Mouse (Mus musculus): Measurements from ENCODE around the gene Rnf217. TPM values are rescaled to one million over a fixed set of nuclear protein-coding genes. Genes with fewer than 3 reads are reported as not detected.

The Rnf217 gene
- polyA plus RNA-seq, 1 experiment = 0.50 TPM

DNA sequence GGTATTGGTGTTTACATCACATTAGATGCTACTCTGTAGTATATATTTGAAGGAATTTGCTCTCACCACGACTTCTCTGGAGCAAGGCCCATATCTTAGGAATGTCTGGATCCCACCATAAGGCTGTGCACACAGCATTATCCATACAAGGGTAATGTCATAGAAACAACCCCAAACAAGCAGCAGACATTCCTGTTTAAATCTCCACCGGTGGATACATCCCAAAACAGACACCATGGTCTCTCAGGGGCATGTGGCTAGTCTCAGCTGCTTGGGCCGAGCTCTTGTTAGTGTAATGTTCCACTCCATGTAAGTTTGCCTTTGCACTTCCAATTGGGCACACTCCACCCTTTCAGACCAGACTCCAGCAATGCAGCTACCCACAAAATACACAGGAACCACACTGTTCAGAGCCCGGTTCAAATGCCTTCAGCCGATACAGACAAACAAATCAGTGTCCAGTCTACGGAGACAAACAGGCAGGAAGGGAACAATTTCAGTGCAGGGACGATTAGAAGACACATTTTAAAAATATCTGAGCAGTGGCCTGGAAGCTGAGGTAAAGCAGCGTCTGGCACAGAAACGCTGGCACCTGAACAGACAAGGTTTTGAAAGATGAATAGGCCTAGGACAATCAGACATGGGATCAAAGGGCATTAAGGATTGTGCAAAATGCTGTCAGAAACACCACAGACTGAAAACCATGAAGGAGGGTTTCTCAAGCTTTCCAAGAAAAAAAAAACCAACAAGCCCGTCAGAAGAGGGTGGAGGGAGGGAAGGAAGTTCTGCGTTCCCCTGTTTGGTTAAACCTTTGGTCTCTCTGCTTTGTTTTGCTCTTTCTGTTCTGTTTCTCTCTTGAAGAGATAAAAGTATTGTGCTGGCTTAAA lies 1.8 kb downstream of the Rnf217 start:
- TF ChIP-seq POLR2A (IDR thresholded peaks at IDR 0.05; ENCODE audit: borderline replicate concordance, control insufficient read depth, low read depth, low read length) (no peak), CTCF (IDR thresholded peaks at IDR 0.05; ENCODE audit: control insufficient read depth, insufficient read depth, low read length) (no peak)
- no peaks in the 10 kb centered on the region; the same call in 1 of the 2 replicates for H3K4me1 ChIP-seq (ENCODE audit: control insufficient read depth, insufficient read depth, low read length)
- WGBS = 24% methylated on average over 11 of the region's 11 CpGs
- no peak overlapping the region for H3K4me3 ChIP-seq (replicated peaks; ENCODE audit: control insufficient read depth, low read depth, low read length)
- H3K27ac ChIP-seq (ENCODE audit: control insufficient read depth, insufficient read depth, low read depth, low read length, poor library complexity) = no peak overlapping the region

DNA sequence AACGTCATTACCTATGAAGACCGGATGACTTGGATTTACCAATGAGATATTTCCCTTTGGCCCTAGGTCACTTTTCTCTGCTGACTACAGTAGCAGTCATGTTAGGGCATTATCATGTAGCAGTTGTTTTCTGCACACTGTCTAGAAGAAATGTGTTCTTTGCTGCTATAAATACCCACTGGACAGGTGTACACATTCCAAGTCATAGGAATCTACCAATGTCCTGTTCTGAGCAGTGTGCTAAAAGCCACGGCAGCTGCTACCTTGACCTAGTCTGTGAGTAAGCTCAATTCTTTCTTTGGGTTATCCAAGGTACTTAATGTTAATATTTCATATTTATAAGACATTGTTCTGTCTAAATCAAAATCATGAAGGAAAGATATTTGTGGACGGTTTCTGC lies 5.1 kb downstream of the Rnf217 start:
- H3K4me1 ChIP-seq (ENCODE audit: control insufficient read depth, insufficient read depth, low read length) = no peaks in the 10 kb centered on the region; the same call in 1 of the 2 replicates
- no peak overlapping the region for H3K27ac ChIP-seq (ENCODE audit: control insufficient read depth, insufficient read depth, low read depth, low read length, poor library complexity)
- WGBS = 87% methylated on average over 4 of the region's 4 CpGs
- H3K4me3 ChIP-seq (replicated peaks; ENCODE audit: control insufficient read depth, low read depth, low read length) = no peak overlapping the region
- TF ChIP-seq CTCF (IDR thresholded peaks at IDR 0.05; ENCODE audit: control insufficient read depth, insufficient read depth, low read length) (no peak), POLR2A (IDR thresholded peaks at IDR 0.05; ENCODE audit: borderline replicate concordance, control insufficient read depth, low read depth, low read length) (no peak)

DNA sequence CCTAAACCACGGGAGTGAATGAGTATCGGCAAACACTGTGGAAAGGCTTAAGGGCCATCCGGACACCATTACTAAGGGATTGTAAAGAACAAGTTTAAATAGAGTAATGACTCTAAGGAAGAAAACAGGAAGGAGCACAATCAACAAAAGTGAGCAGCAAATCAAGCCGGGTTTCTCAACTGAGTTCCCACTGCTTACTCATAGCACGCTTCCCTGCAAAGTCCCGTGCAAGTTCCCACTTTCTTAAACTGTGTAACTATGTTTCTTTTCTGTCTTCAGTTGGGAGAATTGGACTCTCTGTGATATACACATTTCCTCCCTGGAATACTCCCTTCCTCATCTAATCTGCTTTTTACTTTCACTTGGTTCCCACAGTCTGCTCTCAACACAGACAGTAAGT lies 8.9 kb downstream of the Rnf217 start:
- H3K4me3 ChIP-seq (replicated peaks; ENCODE audit: control insufficient read depth, low read depth, low read length) = no peak overlapping the region
- H3K4me1 ChIP-seq (ENCODE audit: control insufficient read depth, insufficient read depth, low read length) = no peaks in the 10 kb centered on the region
- WGBS = 62% methylated on average over 6 of the region's 6 CpGs
- H3K27ac ChIP-seq (ENCODE audit: control insufficient read depth, insufficient read depth, low read depth, low read length, poor library complexity) = no peak overlapping the region
- no peak for TF ChIP-seq POLR2A (IDR thresholded peaks at IDR 0.05; ENCODE audit: borderline replicate concordance, control insufficient read depth, low read depth, low read length)
- no peak for TF ChIP-seq CTCF (IDR thresholded peaks at IDR 0.05; ENCODE audit: control insufficient read depth, insufficient read depth, low read length)

DNA sequence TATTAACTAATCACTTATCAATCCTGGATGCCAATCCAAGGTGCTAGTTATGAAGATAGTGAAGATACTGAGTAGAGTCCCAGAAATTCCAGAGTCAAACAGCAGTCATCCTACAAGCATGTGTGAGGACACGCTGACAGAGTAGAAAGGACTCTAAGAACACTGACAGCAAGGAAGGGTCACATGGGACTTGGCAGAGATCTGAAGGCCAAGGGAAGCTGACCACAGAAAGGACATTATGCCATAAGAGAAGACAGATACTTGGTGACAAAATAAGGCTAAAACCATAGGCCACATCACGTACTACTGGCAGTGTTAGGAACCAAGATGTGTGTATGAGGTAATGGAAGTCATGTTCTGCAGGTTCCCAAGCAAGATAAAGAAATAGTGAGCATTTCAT lies 11.1 kb downstream of the Rnf217 start:
- TF ChIP-seq POLR2A (IDR thresholded peaks at IDR 0.05; ENCODE audit: borderline replicate concordance, control insufficient read depth, low read depth, low read length) = no peak
- no peak for TF ChIP-seq CTCF (IDR thresholded peaks at IDR 0.05; ENCODE audit: control insufficient read depth, insufficient read depth, low read length)
- WGBS = 63% methylated on average over 2 of the region's 2 CpGs

DNA sequence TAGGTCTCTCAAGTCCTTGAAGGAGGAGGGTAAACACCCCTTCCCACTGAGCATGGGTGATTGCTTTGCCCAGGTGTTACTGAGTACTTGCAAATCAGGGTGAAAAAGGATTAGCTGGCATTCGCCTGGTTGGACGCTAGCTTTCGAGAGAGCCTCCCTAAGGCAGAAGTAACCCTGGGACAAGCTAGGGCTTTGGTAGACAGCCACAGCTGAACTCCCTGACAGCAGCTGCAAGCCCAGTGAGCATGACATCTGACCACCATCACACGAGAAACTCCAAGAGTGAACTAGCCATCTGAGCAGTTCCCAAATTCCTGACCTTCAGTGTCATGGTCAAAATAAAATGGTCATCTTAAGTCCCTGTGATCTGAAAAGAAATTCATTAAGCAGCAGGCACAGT lies 12.2 kb downstream of the Rnf217 start:
- H3K27ac ChIP-seq (ENCODE audit: control insufficient read depth, insufficient read depth, low read depth, low read length, poor library complexity) = no peak overlapping the region
- no peak overlapping the region for H3K4me3 ChIP-seq (replicated peaks; ENCODE audit: control insufficient read depth, low read depth, low read length)
- no peak for TF ChIP-seq POLR2A (IDR thresholded peaks at IDR 0.05; ENCODE audit: borderline replicate concordance, control insufficient read depth, low read depth, low read length)
- no peak for TF ChIP-seq CTCF (IDR thresholded peaks at IDR 0.05; ENCODE audit: control insufficient read depth, insufficient read depth, low read length)
- WGBS = 84% methylated on average over 4 of the region's 4 CpGs
- H3K4me1 ChIP-seq (ENCODE audit: control insufficient read depth, insufficient read depth, low read length) = no peaks in the 10 kb centered on the region

More for the DNA sequence above, 11.1 kb downstream of the Rnf217 start:
- Histone ChIP-seq H3K27ac (ENCODE audit: control insufficient read depth, insufficient read depth, low read depth, low read length, poor library complexity) (no peak overlapping the region), H3K4me3 (replicated peaks; ENCODE audit: control insufficient read depth, low read depth, low read length) (no peak overlapping the region), H3K4me1 (ENCODE audit: control insufficient read depth, insufficient read depth, low read length) (no peaks in the 10 kb centered on the region)

DNA sequence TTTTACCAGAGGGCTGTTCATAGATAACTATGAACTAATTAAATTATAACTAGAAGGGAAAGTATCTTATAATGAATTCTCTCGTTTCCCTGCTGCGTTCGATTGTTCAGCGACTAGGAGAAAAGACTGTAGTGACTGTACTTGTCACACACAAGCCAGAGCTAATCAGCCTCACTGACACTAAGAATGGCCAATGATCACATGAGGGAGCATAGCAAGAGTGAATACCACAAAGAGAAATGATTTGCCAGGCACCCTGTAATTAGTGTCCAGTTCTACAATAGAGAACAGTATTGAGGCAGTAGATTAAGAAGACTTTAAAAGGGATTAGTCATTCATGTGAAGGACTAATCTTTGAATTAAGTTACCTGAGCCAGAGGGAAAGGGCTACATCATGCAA lies 13.7 kb downstream of the Rnf217 start:
- no peak for TF ChIP-seq CTCF (IDR thresholded peaks at IDR 0.05; ENCODE audit: control insufficient read depth, insufficient read depth, low read length)
- no peak for TF ChIP-seq POLR2A (IDR thresholded peaks at IDR 0.05; ENCODE audit: borderline replicate concordance, control insufficient read depth, low read depth, low read length)
- 79% methylated on average over 4 of the region's 4 CpGs for WGBS

DNA sequence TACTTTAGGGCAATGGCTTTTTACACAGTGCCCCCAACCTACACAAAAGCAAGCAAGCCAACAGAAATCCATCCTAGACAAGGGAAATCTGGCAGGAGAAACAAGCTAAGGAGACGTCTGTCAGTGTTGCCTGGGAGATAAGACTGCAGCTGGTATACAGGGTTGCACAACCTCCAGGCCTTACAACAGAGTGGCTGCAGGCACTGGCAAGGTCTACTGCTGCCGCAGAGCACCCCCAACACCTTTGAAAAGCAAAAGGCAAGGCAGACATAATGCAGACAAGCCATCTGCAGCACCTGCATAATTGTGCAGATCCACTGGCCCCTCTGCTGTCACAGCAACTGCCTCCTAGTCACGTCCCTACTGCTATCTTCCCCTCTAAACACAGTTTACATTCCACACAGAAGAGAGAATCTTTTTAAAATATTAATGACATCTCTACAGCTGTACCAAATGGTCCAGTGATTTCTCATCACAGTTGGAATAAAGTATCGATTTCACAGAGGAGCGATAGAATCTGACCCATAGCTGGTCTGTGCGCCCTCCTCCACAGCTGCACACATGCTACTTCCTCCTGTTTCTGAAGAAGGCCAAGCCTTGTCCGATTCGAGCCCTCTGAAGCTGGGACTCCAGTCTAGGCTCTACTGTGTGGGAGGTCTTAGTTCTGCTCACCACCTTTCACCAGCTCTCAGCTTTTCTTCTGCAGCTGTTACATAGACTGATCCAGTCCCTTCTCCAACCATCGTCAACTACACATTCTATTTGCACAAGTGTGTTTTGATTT lies 16.1 kb downstream of the Rnf217 start:
- no peak overlapping the region for H3K4me3 ChIP-seq (replicated peaks; ENCODE audit: control insufficient read depth, low read depth, low read length)
- TF ChIP-seq CTCF (IDR thresholded peaks at IDR 0.05; ENCODE audit: control insufficient read depth, insufficient read depth, low read length) (no peak), POLR2A (IDR thresholded peaks at IDR 0.05; ENCODE audit: borderline replicate concordance, control insufficient read depth, low read depth, low read length) (no peak)
- H3K4me1 ChIP-seq (ENCODE audit: control insufficient read depth, insufficient read depth, low read length) = no peaks in the 10 kb centered on the region
- WGBS = 56% methylated on average over 9 of the region's 9 CpGs
- H3K27ac ChIP-seq (ENCODE audit: control insufficient read depth, insufficient read depth, low read depth, low read length, poor library complexity) = no peak overlapping the region

More for the DNA sequence above, 13.7 kb downstream of the Rnf217 start:
- Histone ChIP-seq H3K27ac (ENCODE audit: control insufficient read depth, insufficient read depth, low read depth, low read length, poor library complexity) (no peak overlapping the region), H3K4me3 (replicated peaks; ENCODE audit: control insufficient read depth, low read depth, low read length) (no peak overlapping the region), H3K4me1 (ENCODE audit: control insufficient read depth, insufficient read depth, low read length) (no peaks in the 10 kb centered on the region)

DNA sequence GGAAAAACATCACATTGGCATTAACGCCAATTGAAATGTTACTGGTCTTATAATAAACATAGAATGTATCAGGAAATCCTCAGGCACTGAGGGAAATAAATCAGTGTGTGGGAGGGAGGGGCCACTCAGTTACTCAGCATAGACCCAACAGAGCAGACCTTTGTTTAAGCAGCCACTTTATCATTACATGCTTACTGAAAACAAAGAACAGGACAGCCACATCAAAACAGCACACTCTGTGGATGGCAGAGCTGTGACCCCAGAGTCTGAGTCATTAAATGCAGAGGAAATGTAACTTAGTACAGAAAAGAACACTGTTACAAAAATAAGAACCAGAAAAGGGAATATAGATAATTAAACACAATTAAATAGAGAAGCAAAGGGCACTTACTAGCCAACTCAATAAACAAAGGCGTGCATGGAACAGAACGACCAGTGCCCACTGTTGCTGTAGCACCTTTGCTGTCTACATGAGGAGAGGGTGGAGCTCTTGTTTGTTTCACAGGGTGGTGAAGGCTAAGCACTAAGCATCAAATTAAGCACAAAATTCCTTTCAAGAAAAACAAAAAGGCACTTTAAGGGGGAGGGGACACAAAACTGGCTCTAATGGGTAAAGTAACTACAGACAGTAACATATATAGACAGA lies 16.8 kb downstream of the Rnf217 start:
- no peak for TF ChIP-seq CTCF (IDR thresholded peaks at IDR 0.05; ENCODE audit: control insufficient read depth, insufficient read depth, low read length)
- TF ChIP-seq POLR2A (IDR thresholded peaks at IDR 0.05; ENCODE audit: borderline replicate concordance, control insufficient read depth, low read depth, low read length) = no peak
- WGBS = 82% methylated on average over 3 of the region's 3 CpGs
- Histone ChIP-seq H3K27ac (ENCODE audit: control insufficient read depth, insufficient read depth, low read depth, low read length, poor library complexity) (no peak overlapping the region), H3K4me1 (ENCODE audit: control insufficient read depth, insufficient read depth, low read length) (no peaks in the 10 kb centered on the region), H3K4me3 (replicated peaks; ENCODE audit: control insufficient read depth, low read depth, low read length) (no peak overlapping the region)
